Mouse (Mus musculus) brain, embryonic 14.5 days (tissue): ENCODE measurements at regions not wholly inside any gene's neighbourhood (a gene's known extent, or its start where the extent isn't known, plus 50 kb on each side); places are given as distances from the start of the nearest gene placed in this dataset.
"Not testable (repeated sequence)": the region's sequence is repeated elsewhere in the genome, so short reads cannot be mapped to it uniquely, and the experiment has no call there.

Experiments used
- CTCF ChIP-seq: fragments of 200-500 bp; IDR thresholded peaks from 2 replicates; pipeline ENCODE4 v1.5.1; 2012; ENCODE audit warnings: inconsistent platforms, mild to moderate bottlenecking, moderate library complexity, borderline replicate concordance; ENCODE audit not compliant: insufficient read depth, insufficient read length; ENCODE audit errors: extremely low read depth
- POLR2A ChIP-seq: fragments of 200-500 bp; IDR thresholded peaks from 2 replicates; pipeline ENCODE4 v1.6.1; 2012; ENCODE audit warnings: mild to moderate bottlenecking, inconsistent platforms, borderline replicate concordance; ENCODE audit not compliant: poor library complexity, insufficient read depth, insufficient read length, severe bottlenecking; ENCODE audit errors: extremely low read depth

- not testable (repeated sequence) for TF ChIP-seq CTCF, POLR2A
Observed at GRCm38 (mm10) chr17:13462663-13463062, 108.3 kb downstream of the Tcp10c start.
